Mouse (Mus musculus) 3T3-L1 (cell line): ENCODE data around the gene Cdk12.

Source experiments
- DNase-seq: peaks from one replicate; pipeline ENCODE4 v3.0.0-alpha.2; 2015; ENCODE audit warnings: low read depth, low spot score

Cdk12 gene

DNA sequence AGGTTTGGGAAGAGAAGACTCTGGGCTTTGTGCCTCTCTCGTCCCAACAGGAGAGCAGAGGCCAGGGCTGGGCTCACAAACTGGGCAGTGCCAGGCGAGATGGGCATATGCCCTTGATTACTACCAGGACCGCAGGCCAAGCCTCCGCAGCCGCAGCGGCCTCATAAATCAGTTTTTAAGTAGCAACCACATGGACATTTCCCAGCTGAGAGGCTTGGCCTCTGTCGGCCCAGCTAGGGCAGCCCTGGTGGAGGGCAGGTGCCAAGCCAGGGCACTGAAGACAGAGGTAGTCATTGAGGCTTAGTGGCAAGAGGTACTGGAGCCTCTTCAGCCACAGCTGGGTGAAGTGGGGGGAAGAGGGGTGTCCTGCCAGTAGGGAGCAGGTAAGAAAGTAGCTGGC is 114.6 kb downstream of the Cdk12 start:
- no peak for DNase-seq

GRCm38 (mm10) chr11:98318421-98319116 is 115.7 kb downstream of the Cdk12 start:
- no peak for DNase-seq

DNA sequence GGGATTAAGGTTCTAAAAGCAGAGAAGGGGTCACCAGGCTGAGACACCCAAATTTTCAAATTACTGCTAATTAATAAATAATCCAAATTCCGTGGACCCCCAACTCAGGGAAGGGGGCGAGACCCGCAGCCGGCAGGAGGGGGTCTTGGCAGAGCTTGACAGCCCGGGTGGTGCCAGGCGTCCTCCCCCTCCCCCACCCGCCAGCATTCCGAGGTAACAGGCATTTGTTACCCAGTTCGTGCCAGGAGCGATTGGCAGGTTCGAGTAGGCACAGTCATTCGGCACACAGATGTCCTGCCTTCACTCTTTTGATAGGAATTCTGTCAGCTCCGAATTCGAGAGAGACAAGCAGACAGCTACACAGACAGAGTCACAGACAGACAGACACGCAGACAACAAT is 116.3 kb downstream of the Cdk12 start:
- DNase-seq = no peak

GRCm38 (mm10) chr11:98319544-98319943 is 116.7 kb downstream of the Cdk12 start:
- no peak for DNase-seq

GRCm38 (mm10) chr11:98319944-98320343 is 117.1 kb downstream of the Cdk12 start:
- no peak for DNase-seq

GRCm38 (mm10) chr11:98320381-98320780 is 117.5 kb downstream of the Cdk12 start:
- no peak for DNase-seq

GRCm38 (mm10) chr11:98320806-98321676 is 118.2 kb downstream of the Cdk12 start:
- DNase-seq = no peak

GRCm38 (mm10) chr11:98321677-98322003 is 118.8 kb downstream of the Cdk12 start:
- no peak for DNase-seq

- DNase-seq = no peak
Observed at GRCm38 (mm10) chr11:98322159-98322558, 119.3 kb downstream of the Cdk12 start.

DNA sequence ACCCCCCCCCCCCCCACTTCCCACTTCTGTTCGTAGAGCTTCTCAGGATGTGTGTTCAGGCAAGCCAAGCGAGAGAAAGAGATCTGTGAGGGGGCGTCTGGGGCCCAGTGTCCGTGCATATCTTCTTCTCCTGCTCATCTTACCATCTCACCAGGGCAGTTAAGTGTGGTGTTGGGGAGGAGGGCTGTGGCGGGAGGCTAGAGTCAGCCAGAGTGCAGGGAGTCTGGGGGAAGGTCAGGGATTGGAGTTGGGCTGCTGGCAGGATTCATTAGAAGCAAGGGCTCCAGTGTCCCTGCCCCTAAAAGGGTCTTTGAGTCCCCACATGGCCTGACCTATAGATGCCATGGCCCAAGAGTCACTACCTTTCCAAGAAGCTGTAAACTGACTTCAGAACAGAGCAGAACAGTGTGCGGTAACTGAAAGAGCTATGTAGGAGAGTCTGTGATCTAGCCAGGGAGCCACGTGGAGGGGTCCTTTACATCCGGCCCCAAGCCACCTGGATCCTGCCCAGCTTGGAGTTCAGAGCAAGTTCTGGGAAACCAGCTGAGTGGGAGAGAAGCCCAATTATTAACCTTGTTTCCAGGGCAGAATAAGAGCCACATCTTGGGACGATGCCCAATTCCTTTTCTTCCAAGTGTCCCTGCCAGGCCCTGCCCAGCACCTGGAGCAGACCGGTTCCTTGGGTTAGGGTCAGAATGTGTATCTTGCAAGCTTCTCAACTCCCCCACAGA is 120.4 kb downstream of the Cdk12 start:
- no peak for DNase-seq

- peak; percentile 64 for DNase-seq
Observed at GRCm38 (mm10) chr11:98323933-98324332, 121.1 kb downstream of the Cdk12 start.

DNA sequence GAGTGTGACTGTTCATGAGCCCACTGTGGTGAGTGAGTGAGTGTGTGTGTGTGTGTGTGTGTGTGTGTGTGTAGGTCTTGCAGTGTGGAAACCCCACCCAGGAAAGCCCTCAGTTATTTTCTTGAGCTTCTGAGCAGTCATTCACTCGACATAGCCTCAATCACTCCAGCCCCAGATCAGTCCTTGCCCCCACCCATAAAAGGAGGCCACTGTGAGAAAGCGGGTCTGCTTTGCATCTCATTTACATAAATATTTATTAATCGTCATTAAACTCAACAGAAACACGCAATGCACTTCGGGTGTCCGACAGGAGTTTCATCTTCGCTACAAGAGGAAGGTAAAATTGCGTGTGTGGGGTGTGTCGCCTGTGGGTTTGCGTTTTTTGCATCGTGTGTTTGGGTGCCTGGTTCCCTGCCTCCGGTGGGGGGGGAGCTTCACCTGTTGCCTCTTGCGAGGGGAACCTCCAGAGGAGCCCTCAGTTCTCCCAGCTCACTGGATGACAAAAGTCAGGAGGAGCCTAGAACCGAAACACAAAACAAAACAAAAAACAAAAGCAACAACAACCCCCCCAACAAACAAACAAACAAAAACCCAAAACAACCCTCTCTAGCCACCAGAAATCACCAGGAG is 122.4 kb downstream of the Cdk12 start:
- DNase-seq = no peak

DNA sequence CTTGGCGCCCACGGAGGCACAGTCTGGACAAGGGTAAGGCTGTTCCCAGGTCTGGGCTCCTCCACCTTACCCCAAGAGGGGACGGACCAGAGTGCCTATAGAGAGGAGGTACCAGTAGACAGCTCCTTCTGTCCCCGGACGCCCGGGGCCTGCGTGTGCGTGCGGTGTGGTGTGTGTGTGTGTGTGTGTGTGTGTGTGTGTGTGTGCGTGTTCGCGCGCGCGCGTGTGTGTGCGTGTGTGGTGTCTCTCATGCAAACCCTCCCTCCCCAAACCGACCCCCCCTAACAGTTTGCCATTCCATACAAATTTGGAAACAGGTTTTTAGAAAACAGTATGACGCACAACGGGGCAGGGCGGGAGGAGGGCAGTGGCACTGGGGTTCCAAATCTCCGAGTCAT is 123.0 kb downstream of the Cdk12 start:
- no peak for DNase-seq

DNA sequence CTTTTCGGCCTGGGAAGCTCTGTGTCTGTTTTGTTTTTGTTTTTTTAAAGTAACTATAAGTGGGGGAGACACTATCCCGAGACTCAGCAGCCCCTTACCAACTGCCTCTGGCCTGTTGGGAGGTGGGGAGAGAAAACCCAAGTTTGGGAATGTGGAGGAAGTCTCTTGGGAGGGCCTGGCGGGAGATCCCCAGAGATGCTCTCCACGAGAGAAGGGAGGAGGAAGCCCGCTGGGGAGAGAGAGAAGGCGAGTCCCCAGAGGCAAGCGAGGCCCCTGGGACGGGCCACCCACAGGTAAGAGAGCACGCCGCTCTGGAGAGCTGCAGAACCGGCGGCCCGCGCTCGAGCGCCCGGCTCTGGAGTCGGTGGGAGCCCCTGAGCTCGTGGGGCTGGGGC is 123.9 kb downstream of the Cdk12 start:
- no peak for DNase-seq

GRCm38 (mm10) chr11:98327136-98328030 is 124.5 kb downstream of the Cdk12 start:
- no peak for DNase-seq

GRCm38 (mm10) chr11:98328031-98328370 is 125.1 kb downstream of the Cdk12 start:
- DNase-seq = no peak
